Mouse (Mus musculus) gastrocnemius, postnatal 25 days (tissue): ENCODE data around the gene Kirrel3. TPM values are rescaled to one million over a fixed set of nuclear protein-coding genes. Genes with fewer than 3 reads are reported as not detected.

Source experiments
- DNase-seq: peaks from one replicate; pipeline ENCODE4 v3.0.0; 2022
- total RNA-seq, 2 experiments: library from RNA; stranded (reverse); gene quantifications; 1 replicate in 1 of 2; 2 replicates in 1 of 2; pipeline ENCODE4 v1.2.3; 2021

Gene Kirrel3
- total RNA-seq, 2 experiments from 2014 or later, result 0.59 to 1.1 TPM

DNA sequence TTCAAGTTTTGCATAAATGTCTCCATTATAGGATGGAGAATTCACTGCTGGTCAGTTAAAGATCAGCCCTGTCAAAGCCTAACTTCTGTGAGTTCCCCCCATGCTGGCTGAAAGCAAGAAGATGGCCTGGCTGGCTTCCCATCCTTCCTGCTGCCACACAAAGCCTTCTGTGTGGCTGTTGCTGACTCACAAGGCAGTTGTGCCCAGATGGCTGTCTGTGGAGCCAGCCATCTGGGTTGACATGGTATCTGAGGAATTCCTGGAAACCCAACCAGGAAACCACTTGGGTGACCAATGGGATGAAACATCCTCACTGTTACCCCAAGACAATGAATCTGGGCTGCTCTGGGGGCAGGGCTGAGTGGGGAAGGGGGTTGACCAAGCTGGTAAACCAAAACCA, 500.5 kb downstream of the Kirrel3 start:
- DNase-seq, result no peak

DNA sequence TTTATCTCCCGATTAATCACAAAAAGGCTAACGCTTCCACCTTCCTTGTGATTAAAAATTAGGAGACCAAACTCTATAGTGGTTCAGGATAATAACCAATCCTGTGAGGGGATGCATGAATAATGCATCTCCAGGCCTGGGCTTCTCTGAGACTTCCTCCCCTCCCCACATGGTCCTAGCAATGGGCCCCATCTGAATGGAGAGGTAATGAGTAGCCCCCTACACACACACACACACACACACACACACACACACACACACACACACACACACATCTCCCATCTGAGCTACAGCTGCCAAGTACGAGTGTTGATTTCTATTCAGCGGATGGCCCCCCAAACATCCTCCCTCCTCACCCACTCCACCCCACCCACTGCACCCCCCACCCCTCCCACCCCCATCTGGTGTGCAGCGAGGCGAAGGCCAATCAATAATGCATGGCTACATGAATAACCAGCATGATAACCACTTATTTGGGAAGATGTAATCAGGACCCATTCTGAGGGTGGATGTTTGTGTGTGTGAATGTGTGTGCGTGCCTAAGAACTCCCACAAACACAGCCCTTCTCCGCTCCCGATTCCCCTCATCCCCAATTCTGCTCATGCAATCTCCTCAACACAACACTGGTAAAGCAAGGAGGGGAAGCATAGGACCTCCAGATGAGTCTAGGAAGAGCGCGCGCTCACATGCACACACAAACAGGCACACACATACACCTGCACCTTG, 501.9 kb downstream of the Kirrel3 start:
- no peak for DNase-seq

DNA sequence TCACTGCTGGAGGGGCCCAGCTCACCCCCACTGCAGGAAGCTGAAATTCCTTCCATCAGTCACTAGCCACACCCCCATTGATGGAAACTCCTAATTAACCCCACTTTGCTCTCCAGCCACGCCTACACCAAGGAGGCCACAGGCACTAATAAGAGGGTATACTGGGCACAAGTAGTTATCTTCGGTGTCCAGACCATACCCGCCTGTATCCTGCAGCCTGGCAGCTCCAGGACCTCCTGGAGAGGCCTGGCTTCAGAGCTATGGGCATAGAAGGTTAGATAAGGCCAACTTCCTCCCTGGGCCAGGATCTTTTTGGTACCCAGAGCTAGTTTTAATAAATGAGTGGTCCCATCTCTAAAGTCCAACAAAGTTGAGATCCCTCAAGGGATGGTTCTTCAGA, 503.0 kb downstream of the Kirrel3 start:
- DNase-seq, result no peak

DNA sequence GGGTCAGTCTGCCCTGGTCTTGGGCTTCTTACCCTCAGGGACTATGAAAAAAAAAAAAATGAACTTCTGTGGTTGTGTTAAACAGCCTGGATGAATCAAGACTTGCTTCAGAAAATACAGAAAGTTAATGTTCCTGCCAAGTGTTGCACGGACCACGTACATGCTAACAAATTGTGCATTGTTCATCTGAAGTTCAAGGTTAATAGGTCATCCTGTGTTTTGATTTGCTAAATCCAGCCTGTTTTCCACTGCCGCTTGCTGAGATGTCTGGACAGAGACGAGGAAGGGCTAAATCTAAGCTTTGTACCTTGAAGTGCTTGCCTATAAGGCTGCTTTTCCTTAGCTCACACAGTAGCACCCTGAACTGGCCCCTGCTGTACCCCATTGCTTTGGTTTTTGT, 506.5 kb downstream of the Kirrel3 start:
- DNase-seq, result no peak

DNA sequence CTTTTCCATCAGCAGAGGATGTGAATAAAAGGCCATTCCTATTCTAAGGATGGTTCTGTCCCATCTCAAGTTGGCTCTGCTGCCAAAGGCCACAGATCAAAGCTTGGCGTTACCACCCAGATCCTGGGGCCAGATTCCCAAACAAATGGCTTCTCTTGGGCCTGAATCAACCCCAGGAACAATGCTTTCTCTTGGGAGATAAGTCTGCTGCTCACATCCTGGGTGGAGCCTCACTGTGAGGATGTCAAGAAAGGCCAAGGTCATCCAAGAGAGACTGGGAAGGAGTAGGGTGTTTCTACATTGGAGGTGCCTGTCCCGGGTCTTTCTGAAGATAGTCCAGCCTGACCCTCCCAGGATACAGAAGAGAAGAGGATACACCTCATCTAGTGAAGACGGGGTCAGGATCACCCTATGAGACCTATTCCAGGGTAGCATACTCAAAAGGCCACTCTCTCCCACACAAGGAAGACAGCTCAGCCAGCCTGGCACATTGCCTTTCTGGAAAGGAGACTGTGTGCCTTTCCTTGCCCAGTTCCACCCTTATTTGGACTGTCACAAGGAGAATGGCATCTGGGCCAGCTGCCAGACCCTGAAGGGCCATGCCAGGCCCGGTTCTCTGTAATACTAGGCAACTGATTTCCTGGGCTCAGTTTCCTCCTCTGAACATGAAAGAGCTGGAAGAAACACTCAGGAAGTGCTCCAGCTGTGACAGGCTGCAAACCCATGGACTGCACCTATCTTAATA, 507.9 kb downstream of the Kirrel3 start:
- peak; percentile 77 for DNase-seq

DNA sequence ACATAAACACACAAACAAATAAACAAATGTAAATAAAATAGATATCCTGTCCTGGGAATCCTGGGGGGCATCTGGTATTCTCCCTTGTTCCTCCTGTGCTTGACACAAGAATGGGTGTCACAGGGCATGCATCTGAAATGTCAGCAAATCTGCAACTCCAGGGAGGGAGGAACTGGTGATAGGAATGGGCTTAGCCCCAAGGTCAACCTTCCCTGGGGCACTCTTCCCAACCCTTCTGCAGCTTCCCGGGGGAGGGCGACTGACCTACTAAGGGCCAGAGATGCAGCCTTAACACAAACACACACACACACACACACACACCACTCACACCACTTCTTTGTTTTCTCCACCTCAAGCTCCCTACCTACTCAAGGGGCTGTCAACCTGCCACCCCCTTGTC, 509.4 kb downstream of the Kirrel3 start:
- no peak for DNase-seq

DNA sequence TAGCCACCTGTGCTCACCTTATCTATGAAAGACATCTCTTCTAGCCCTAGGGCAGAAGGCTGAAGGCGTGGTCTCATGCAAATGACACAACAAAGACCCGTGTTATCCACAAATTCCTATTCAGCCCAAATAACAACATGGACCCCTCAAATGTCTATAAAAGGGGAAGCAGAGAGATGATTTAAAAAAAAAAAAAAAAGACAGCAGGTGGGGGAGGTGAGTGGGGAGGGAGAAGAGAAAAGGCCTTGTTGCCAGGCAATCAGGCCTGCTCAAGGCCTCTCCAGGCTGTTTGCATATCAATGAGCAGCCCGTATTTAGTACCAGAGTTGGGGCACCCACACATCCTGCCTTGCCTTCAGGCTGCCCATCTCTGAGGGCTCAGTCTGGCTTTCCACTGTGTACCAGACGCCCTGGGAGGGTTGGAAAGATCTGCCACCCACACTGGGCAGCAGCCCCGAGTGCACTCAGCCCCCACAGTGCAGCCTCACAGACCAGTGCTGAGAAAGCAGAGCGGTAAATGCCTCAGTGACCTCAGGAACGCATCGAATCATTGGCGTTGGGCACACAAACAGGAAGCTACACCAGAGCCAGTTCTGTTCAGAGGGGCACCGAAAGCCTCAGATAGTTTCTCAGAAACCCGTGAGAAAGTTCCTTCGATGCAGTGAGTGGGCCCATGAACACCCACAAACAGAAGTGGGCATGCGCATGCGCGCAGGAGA, 510.1 kb downstream of the Kirrel3 start:
- DNase-seq, result no peak

DNA sequence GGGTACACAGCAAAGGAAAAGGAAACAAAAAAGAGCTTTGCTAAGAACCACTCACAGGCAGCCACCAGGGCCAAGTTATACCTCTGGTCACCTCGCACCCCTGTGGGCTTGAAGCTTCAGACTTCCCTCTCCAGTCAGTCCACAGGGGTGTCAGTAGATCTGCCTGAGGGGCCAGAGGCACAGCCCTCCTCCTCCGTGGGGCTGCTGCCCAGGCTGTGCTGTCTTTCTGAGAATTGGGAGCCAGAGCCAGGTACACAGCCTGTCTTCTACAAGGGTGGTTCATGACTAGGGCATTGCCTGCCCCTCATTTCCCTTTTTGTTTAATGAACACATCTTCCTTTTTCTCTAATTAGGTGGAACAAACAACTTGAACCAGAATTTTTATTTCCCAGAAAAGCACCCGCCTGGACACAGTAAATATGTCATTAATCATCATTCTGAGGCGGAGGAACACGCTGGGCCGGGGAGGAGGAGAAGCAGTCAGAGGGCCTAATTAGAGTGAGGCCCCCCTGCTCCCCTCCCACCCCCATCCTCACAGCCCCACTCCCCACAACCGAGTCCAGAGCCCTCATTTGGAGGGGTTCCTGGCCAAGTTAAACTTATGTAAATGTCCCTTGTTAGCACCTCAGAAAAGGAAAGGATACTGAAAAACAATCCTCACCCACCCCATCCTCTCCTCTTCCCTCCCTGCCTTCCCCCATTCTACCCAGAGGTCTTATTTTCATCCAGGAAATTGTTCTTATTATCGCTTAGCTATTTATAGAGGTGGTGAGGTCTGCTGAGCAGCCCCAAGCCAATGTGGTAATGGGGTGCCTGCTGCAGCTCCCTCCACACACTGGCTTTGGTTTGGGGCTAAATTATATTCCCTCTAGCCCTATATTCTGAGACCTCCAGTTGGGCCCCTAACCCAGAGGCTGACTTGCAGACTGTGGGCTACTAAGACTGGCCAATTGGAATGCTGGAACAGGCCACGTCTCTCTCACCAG, 512.5 kb downstream of the Kirrel3 start:
- no peak for DNase-seq

DNA sequence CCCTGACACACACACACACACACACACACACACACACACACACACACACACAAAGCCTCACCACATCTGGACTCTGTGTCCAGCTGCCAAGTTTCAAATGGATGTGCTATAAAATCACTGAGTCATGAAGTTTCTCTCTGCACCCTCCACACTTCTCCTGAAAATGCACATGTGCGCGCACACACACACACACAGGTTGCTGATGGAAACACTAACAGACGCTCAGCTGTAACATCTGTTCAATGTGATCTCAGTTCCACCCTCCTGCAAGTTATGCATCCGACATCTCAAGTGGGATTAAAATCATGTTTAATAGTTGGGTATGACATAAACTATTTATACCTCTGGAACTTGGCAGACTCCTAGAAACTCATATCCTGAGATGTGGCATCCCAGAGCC, 518.4 kb downstream of the Kirrel3 start:
- no peak for DNase-seq

DNA sequence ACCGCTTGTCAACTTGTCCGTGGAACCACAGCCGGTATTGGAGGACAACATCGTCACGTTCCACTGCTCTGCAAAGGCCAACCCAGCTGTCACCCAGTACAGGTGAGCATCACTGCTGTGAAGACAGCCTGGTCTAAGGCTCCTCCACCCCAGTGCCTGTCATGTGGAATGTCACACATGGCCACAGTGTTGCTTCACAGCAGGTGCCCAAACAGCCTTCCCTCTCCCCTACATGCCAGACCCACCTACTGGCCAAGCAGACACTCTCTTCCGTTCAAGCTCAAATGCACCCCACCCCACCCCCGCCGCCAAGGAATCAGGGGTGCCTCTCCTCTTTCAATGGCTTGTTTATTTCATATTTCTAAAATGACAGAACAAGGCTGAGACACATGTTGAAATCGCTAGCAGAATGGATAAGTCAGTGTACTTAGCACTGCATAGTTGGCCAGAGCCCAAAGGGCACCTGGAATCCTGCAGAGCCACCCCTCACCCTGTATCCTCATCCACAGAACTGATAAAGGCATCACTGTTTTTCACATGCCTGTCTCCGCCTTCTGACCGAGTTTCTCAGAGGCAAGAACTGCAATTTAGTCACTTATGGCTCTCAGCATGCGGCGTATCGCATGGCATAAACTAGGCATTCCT, 522.1 kb downstream of the Kirrel3 start:
- no peak for DNase-seq

DNA sequence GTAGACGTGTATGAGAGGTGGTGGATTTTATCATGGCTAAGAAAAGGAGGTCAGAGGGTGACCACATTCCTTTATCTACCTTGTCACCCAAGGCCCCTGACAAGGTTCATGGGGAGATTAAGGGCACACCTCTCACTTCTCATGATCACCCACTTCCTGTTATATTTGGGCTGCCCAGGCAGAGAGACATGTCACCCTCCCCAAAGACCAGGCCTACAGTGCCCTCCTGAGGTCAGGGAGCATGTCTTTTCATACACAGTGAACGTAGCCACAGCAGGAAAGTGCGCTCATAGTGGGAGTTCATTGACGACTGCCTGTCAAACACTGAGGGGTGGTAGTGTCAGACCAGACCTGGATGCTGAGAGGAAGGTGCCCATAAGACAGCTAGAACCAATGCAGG, 531.1 kb downstream of the Kirrel3 start:
- DNase-seq, result no peak

DNA sequence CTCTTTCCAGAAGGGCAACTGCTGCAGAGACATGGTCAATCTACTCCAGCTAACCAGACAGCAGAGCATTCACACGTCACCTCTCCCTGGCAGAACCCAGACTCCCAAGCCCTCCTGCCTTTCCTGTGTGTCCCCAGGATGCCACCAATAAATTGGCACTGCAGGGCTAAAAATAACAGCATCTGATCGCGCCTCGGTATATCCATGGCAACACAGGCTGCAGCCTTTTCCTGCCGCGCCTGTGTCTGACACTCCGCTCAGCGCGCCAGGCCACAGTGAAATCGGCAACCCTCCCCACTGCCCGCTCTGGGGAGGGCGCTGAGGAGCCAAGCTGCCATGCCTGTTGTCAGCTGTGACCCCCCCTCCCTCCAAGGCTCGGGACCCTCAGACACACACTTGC, 531.9 kb downstream of the Kirrel3 start:
- DNase-seq, result no peak

DNA sequence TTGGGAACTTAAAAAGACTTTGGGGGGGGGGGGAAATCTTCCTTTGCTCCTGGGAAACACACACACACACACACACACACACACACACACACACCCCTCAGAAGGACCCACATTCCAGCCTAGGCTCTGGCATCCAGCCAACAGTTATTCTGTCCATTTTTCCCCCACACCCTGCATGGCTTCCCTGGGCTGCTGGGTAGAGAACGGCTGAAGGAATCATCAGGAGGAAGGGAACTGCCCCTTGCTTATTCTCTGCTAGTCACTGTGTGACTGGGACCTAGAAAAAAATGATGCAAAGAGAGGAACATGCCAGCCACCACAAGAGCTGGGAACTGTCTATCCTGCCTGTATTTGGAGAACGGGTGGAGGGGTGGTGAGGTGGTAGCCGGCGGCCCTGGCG, 532.4 kb downstream of the Kirrel3 start:
- no peak for DNase-seq

DNA sequence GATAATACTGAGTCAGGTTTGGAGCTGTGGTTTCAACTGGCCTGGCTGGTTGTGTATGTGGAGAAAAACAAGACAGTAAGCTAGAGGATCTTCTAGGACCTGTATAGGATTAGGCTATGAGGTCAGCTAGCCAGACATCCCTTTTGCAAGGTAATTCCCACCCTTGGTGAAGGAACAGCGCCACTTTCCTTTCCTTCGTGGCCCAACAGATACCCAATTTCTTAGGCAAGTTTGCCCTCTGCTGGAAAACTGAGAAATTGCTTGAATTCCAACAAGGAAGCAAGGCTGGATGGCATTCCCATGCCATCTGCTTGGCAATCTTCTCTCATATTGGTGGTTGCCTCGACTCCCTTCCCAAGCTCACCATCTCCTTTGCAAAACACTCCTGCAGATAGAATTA, 533.7 kb downstream of the Kirrel3 start:
- no peak for DNase-seq

DNA sequence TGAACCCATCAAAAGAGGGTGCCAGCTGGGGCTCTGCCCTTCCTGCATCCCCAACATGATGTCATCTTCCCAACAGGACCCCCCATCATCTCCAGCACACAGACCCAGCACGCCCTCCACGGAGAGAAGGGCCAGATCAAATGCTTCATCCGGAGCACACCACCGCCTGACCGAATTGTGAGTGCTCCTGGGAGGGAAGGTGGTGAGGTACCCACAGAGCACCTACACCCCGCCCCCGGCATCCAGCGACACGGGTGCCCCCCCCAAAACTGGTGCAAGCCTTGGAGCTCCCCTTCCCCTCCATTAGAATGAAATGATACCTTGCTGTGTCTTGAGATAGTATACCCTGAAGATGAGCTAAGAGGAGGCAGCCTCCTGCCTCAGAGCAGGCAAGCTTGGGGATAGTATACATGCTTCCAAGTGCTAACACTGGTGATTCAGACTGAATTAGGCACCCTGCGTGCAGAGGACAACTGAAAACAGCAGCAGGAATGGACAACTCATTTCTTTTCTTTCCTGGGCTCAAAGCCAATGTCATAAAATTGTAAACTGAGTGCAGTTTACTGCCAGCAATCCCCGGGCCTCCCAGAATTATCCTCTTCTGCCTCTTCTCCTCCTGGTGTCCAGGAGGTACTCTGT, 534.4 kb downstream of the Kirrel3 start:
- DNase-seq, result no peak

DNA sequence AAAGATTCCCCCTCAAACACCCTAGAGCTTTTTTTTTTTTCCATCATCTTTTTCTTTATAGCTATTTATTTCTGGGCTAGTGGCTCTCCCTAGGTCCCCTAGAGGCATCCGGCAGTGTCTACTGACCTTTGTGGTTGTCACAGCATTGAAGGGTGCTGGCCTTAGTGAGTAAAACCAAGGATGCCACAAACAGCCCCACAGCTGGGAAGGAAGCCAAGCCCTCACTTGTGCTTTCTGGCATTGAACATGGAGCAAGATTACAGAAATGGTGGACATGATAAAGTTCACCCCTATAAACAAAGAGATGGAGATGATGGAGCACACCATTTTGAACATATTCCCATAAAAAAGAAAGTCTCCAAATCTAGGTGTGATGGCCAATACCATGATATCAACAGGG, 536.0 kb downstream of the Kirrel3 start:
- no peak for DNase-seq

DNA sequence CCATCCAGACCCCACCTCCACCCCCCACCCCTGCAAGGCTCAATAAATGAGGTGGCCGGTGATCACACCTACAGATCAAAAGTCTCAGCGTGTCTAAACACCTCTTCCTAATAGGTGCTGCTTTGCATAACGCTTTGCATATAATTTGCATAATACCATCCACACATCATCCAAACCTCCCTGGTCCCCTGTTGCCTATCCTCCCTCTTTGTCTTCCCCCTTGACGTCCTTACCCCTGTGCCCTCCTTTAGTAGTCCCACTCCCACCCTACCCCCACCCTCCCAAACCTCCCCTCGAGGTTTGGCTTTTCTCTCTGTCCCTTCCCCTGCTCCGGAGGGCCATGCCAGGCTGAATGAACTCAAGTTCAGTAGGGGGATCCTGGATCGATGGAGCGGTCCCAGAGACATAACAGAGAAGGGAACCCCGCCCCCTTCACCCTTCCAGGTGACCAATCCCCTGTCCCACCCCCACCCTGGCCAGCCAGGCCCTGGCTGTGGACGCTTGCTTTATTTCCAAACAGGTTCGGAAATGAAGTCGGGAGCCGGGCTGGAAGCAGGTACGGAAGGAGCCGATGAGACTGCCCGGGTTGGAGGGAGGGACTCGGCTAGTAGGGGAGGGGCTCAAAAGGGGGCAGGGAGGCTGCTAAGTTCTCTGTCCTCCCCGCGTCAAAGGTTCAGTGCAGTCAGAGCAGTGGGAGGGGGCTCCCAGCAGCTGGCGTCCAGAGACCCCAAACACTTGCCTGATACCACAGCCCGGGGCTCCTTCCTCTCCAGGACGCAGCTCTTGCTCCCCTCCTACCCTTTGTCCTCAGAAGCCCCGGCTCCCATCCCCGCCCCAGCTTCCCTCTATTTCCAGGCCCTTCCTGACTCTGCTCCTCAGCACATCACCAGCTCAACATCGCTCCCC, 539.1 kb downstream of the Kirrel3 start:
- DNase-seq, result no peak

DNA sequence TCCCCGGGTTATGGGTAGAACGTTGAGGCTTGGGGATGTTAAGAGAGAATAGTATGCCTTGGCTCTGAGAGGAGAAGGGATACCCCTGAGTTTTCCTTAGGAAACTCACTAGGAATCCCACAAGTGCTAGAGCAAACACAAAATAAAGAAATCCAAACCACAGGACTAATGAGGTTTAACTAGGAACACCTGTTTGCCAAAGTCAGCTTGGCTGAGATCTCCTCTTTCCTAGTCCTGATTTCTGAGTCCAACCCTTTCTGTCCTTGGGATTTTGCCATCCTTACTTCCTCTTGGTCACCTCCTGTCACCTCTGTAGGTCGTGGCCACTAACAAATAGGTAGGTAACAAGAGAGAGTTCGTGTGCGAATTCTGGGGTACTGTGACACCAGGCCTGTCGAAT, 540.6 kb downstream of the Kirrel3 start:
- no peak for DNase-seq

DNA sequence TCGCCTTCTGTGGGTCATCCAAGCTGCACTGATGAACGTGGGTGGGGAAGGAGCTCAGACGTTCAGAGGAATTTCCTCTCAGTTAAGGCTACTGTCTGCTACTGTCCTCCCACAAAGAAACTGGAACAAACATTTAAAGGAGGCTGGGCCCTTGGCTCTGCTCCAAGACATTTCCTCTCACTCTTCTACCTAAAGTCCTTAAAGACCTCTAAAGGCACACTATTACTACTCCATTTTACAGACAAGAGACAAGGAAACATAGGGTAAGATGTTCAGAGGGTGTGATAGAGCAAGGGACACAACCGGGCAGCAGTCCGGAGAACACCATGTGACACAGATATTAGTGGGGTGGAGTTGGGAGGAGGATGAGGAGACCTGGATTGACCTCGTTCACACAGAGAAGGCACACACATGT, 541.2 kb downstream of the Kirrel3 start:
- DNase-seq, result no peak
